Mouse (Mus musculus): ENCODE measurements around the gene Capn7. TPM values are rescaled to one million over a fixed set of nuclear protein-coding genes. Genes with fewer than 3 reads are reported as not detected.

The Capn7 gene
- total RNA-seq, 1 experiment from 2014 or later: 53.2 TPM

DNA sequence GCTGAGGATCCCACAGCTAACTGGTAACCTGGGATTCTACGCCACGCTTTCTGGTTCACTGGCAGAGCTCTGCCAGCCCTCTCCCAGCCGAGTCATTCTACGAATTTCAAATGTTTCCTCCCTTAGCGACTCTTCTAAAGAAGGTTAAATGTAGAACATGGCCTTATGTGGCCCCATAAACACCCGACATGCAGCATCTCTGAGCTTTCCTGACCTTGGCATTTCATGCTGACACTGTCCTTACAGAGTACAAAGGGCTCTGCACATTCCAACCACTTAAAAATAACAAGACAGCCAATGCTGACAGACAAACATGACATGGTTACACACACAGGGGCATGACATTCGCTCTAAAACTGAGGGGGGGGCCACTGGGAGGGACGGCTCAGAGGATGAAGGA is 72.2 kb downstream of the Capn7 start:
- ATAC-seq (replicated peaks; ENCODE audit: low read depth, poor library complexity, severe bottlenecking): no peak

DNA sequence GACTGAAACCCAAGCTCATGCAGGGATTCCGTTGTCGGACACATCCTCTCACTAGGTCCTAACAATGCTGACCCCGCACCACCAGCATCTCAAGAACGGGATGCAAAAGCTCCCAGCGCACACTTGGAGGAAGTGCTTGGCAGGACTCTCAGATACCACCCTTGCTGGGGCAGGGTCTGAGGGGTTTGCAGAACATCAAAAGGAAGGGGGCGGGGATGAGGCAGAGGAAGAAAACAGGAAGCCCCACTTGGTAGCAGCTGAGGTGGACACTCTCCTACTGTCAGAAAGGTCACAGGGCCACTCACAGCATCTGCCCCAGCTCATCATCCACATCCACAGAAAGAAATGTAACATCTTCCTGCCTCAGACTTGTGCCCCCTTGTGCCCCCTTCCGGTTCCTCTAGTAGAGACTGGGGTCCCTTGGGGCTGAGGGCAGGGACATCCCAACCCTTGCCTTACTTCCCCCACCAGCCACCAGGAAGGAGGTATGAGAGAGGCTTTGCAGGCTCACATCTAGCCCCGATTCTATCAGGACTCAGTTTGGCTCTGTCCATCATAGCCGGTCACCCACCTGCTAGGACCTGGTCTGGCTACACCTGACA is 73.8 kb downstream of the Capn7 start:
- ATAC-seq (replicated peaks; ENCODE audit: low read depth, poor library complexity, severe bottlenecking): no peak

DNA sequence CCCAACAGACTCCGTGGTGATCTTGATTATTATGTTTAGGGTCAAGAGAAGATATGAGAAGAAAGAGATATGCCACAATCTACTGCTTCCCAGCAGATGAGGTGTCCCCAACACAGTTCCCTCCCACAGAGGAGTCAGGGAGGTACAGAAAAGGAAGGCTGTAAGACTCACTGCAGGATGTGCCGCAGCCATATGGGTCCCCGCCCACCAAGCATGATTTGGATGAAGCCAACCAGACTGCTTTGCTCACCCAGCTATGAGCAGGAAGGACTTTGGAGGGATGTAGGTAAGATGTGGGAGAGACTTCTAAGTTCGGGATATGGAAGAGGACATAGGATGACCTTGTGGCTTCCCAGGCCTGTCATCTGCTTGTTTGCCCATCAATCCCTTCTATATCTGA is 74.3 kb downstream of the Capn7 start:
- no peak for ATAC-seq (replicated peaks; ENCODE audit: low read depth, poor library complexity, severe bottlenecking)

DNA sequence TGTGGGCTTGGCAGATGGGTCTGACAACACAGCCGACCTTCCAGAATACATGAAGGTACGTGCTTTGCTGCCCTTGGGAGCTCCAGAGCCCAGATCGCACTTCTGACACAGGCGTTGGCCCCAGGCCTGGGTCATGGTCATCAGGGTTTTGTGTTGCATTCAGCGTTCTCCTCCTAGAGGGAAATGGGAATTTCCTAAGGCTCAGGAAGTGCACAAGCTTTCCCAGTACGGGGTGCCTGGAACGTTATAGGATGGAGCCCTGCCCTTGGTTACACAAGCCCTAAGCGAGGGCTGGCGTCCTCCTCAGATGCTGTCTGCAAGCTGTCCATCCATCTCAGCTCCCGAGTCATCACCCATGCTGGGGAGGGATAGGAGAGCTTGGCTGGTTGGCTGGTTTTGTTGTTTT is 76.2 kb downstream of the Capn7 start:
- ATAC-seq (replicated peaks; ENCODE audit: low read depth, poor library complexity, severe bottlenecking): no peak

DNA sequence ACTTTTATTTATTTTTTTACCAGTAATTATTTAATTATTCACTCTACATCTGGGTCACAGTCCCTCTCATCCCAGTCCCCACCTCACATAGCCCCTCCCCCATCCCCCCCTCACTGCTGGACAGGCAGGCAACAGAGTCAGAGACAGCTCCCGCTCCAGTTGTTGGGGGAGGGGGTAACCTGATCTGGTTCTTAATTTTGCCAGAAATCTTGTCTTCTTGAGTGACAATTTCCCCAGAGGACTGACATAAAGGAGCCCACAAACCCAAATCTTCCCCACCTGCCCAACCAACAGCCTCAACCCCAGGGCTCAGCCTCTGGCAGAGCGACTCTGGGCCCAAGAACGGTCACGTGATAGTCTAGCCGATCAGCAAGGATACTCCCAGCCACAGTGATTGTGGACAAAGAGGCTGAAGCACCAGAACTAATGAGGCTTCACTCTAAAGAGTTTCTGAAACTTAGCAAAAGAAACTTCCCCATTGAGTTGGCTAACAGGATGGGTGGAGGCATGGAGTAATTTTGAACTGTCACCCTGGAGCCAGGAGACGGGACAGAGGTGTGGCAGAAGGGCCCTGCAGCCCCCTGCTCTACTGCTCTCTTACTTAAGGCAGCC is 77.1 kb downstream of the Capn7 start:
- peak; percentile 50 for ATAC-seq (replicated peaks; ENCODE audit: low read depth, poor library complexity, severe bottlenecking)

DNA sequence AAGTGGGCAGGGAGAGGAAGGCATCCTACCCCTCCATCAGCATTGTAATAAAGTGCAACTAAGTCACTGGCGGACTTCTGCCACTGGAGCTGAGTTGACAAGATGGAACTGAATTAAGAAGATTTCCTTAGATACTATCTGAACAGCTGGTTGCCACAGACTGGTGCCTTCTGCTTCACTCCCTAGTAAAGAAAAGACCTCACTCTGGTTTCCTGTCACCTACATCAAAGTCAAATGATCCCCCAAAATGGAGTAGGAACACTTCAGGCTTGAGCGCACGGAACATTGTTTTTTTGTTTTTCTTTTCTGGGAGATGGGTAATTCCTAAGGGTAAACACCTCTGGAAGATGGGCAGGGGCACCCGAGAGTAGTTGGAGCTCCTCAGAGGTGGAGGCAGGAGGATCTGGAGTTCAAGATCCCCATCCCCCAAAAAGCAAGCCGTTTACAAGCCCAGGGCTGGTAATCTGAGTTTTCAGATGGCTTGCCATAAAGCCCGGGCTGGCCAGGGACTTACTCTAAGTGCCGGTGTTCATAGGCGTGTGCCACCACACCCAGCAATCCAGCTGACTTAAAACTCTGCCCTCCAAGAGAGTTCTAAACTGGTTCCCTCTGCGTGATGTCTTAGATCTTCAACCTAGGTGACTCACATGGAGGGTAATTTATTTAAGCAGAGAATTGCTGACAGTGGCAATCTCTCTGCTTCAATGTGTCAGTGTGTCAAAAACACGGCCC is 78.0 kb downstream of the Capn7 start:
- no peak for ATAC-seq (replicated peaks; ENCODE audit: low read depth, poor library complexity, severe bottlenecking)

DNA sequence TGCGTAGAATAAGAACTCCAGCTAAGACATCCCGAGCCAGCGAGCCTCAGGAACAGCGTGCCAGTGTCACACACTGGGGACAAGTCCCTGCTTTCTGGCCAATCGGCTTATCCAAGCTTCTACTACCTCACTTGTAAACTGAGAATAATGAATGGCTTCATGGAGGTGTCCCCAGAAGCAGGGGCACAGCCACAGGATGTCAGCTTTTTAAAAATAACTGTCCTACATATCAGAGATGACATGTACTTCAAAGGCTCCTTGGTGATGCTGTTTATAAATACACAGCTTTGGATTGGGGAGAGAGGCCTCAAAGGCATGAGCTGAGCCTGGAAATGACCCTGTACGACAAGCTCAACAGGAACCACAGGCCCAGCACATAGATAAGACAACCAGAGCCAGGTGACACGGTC is 78.5 kb downstream of the Capn7 start:
- ATAC-seq (replicated peaks; ENCODE audit: low read depth, poor library complexity, severe bottlenecking): no peak

DNA sequence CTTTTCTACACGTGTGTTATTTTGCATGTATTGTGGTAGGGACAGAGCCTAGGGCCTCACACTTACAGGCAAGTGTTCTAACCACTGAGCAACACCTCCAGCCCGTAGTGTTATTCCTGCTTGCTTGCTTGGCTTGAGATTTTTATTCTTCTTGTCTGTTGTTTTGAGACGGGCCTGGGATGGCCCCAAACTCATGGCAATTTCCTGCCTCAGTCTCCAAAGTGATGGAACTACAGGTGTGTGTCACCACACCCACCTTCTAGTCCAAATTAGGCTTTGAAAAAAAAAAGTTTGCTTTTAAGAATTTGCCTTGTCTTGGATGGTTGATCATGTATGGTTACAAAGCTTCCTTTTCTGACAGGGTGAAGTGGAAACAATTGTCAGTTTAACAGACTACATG is 80.0 kb downstream of the Capn7 start:
- no peak for ATAC-seq (replicated peaks; ENCODE audit: low read depth, poor library complexity, severe bottlenecking)

DNA sequence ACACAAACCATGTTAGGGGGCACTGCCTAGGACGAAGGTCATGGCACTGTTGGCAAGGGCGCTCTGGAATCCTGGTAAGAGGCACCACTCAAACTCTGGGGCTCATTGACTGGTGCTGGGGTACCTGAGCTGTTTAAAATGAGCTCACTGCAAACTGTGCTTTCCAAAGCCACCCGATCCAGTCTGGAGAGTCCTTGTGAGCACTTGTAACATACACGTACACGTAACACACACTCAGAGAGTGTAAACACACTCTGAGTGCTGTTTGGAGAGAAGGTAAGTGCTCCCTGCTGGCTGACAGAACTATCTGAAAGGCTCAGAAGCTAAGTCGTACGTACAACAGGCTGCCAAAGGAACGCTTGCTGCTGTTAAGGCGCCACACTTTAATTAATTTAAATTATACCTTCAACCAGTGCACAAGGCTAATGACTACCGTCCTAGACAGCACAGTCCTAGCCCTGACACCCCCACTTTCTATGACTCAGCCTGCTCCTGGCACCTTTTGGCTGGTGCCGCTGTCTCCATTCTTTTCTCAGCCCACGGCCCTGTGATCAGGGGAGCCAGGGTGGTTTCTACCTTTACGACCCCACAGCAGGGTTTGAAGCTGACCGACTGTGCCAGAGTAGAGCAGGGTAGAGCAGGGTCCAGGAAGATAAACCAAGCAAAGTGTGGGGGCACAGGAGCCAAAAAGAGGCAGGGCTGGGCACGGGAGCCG is 80.6 kb downstream of the Capn7 start:
- no peak for ATAC-seq (replicated peaks; ENCODE audit: low read depth, poor library complexity, severe bottlenecking)

DNA sequence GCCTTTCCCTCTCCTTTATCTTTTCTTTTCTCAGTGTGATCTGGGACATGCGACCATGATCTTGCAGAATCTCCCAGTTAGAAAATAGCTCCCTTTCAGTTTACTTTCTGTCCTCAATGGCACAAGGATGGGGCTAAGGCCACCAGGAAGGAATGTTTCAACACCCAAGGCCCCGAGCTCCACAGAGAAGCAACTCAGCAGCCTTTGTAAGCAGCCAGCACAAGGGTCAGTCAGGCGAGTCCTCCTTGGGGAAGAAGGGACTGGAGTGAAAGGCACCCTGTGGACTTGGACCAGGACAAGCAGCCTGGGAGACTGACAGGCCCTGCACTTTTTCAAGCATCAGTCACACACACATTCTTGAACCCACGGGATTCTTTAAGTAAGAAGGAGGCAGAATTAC is 82.8 kb downstream of the Capn7 start:
- no peak for ATAC-seq (replicated peaks; ENCODE audit: low read depth, poor library complexity, severe bottlenecking)

DNA sequence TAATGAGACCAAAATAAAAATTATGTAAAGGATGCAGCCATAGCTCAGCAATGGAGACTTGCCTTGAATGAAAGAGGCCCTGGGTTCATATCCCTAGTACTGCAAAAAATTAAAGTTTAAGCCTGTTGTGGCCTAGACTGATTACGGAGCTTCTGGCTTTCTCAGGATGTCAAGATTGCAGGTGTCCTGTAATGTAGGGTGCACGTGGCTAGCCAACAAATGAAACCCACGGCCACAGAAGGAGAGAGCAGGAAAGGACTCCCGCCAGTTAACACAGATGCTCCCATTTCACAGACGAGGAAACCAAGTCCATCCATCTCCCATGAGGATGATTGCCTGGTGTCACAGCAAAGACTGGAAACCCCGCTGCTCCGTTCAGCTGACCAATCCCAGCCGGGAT is 83.7 kb downstream of the Capn7 start:
- no peak for ATAC-seq (replicated peaks; ENCODE audit: low read depth, poor library complexity, severe bottlenecking)

DNA sequence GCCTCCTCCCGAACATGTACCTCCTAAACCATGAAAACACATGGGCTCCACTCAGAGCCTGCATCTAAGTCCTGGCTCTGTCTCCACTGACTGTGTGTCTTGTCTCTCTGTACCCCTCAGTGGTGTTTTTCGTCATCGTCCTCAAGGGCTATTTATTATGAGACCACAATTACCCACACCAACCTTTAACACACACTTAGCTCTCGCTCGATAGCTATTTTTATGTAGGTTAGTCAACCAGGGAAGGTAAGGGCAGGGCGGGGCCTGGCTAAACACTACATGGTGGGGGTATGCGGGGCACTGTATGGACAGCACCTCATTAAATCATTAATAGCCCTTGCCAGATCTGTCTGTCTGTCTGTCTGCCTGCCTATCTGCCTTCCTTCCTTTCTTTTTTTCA is 84.1 kb downstream of the Capn7 start:
- ATAC-seq (replicated peaks; ENCODE audit: low read depth, poor library complexity, severe bottlenecking): no peak

DNA sequence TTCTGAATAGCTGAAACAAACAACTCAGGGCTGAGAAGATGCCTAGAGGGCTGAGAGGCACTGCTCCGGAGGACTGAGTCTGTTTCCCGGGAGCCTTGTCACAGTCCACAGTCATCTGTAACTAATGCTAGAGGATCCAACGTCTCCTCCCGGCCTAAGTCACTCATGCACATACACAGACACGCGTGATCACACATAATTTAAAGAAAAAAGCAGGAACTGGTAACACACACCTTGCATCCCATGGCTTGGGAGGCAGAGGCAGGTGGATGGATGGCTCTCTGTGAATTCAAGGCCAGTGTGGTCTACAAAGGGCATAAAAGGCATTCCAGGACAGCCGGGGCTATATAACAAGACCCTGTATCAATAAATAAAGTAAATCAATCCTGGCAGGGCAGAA is 84.5 kb downstream of the Capn7 start:
- ATAC-seq (replicated peaks; ENCODE audit: low read depth, poor library complexity, severe bottlenecking): no peak

Other genes starting within 250 kb of the Capn7 start
- 23.6 and 45.1 TPM in 2 replicates for gene Smim4, start 207.7 kb upstream of the Capn7 start, total RNA-seq (2017)
- 88.3 and 112 TPM in 2 replicates for gene Nt5dc2, start 205.6 kb upstream of the Capn7 start, total RNA-seq (2017)
- gene Stab1, start 168.0 kb upstream of the Capn7 start, total RNA-seq (2017): not detected in 2 replicates
- not detected in 2 replicates for gene Tnnc1, start 128.3 kb upstream of the Capn7 start, total RNA-seq (2017)
- 82.3 and 114 TPM in 2 replicates for gene Nisch, start 119.7 kb upstream of the Capn7 start, total RNA-seq (2017)
- not detected in 2 replicates for gene Sema3g, start 118.8 kb upstream of the Capn7 start, total RNA-seq (2017)
- 15.6 and 16.7 TPM in 2 replicates for gene Phf7, start 85.3 kb upstream of the Capn7 start, total RNA-seq (2017)
- gene Bap1, start 85.2 kb upstream of the Capn7 start, total RNA-seq (2017): 39.8 and 64.6 TPM in 2 replicates
- 0.10 and 0.23 TPM in 2 replicates for gene Dnah1, start 12.7 kb upstream of the Capn7 start, total RNA-seq (2017)
- 4.0 and 6.2 TPM in 2 replicates for gene Sh3bp5, start 99.4 kb downstream of the Capn7 start, total RNA-seq (2017)
- 19.3 and 23.2 TPM in 2 replicates for gene Eaf1, start 157.8 kb downstream of the Capn7 start, total RNA-seq (2017)
- gene Mettl6, start 158.4 kb downstream of the Capn7 start, total RNA-seq (2017): 66.3 and 72.4 TPM in 2 replicates